Mouse (Mus musculus) lung, postnatal 0 days (tissue): Measurements from ENCODE around the gene Ccdc88c.

Experiments
- CTCF ChIP-seq: IDR thresholded peaks from 2 replicates; pipeline ENCODE4 v1.5.1; 2016; ENCODE audit warnings: antibody characterized with exemption, mild to moderate bottlenecking
- EP300 ChIP-seq: IDR thresholded peaks from 2 replicates; pipeline ENCODE4 v1.6.1; 2016; ENCODE audit warnings: antibody characterized with exemption, mild to moderate bottlenecking, control low read depth

- no peak for TF ChIP-seq CTCF
- no peak for TF ChIP-seq EP300
Observed at GRCm38 (mm10) chr12:100900901-100901300, 128.0 kb downstream of the Ccdc88c start.
